Mouse (Mus musculus) stomach, embryonic 16.5 days (tissue): ENCODE measurements around the gene Cnot6l. TPM values are rescaled to one million over a fixed set of nuclear protein-coding genes. Genes with fewer than 3 reads are reported as not detected.
A peak's percentile ranks its signal among the peaks of the same experiment; 100 is the strongest.

ENCODE experiments used
- ATAC-seq: fragments of 200-750 bp; cut with Nextera tagmentation; 2 replicates; pipeline ENCODE4 v1.8.0; 2017; ENCODE audit warnings: moderate number of reproducible peaks, moderate TSS enrichment; ENCODE audit not compliant: insufficient read depth, low FRiP score
- H3K27ac ChIP-seq: fragments of 300-500 bp; sonication (generic); 2 replicates; pipeline ENCODE4 v1.5.1; 2014; ENCODE audit warnings: low read length
- H3K27me3 ChIP-seq: fragments of 300-500 bp; sonication (generic); 2 replicates; pipeline ENCODE4 v1.6.1; 2014; ENCODE audit warnings: low read length, control low read depth, mixed read lengths; ENCODE audit not compliant: control insufficient read depth, insufficient read depth
- H3K36me3 ChIP-seq: fragments of 300-500 bp; sonication (generic); 2 replicates; pipeline ENCODE4 v1.6.1; 2014; ENCODE audit warnings: low read length; ENCODE audit not compliant: control insufficient read depth, insufficient read depth
- H3K4me1 ChIP-seq: fragments of 300-500 bp; sonication (generic); 2 replicates; pipeline ENCODE4 v1.6.1; 2014; ENCODE audit warnings: low read length, control low read depth, mixed read lengths; ENCODE audit not compliant: control insufficient read depth, insufficient read depth
- H3K4me2 ChIP-seq: fragments of 300-500 bp; sonication (generic); 2 replicates; pipeline ENCODE4 v1.6.1; 2014; ENCODE audit warnings: low read depth, low read length, mixed read lengths
- H3K4me3 ChIP-seq: fragments of 300-500 bp; sonication (generic); replicated peaks from 2 replicates; pipeline ENCODE4 v1.5.1; 2014; ENCODE audit warnings: mild to moderate bottlenecking, low read length
- H3K9ac ChIP-seq: fragments of 300-500 bp; sonication (generic); 2 replicates; pipeline ENCODE4 v1.6.1; 2014; ENCODE audit warnings: low read length
- H3K9me3 ChIP-seq: fragments of 300-500 bp; sonication (generic); replicated peaks from 2 replicates; pipeline ENCODE4 v1.6.1; 2016; ENCODE audit warnings: low read length, control low read depth; ENCODE audit not compliant: control insufficient read depth
- WGBS: fragments of 180-500 bp; shearing (Covaris S2); extraction: QIAGEN DNeasy Blood & Tissue Kit; methylation state at CpG from one replicate; pipeline ENCODE4 v1.1.7; 2014; 5-methylcytosine and 5-hydroxymethylcytosine counted together
- polyA plus RNA-seq: library from polyadenylated mRNA; unstranded; fragments of >200 nt; fragmentation: Nextera tagmentation; extraction: Ambion mirVana; gene quantifications from 2 replicates; pipeline ENCODE4 v1.2.1, GENCODE M21; 2015

Gene Cnot6l
- polyA plus RNA-seq, 1 experiment from 2014 or later: 16.1 TPM

DNA sequence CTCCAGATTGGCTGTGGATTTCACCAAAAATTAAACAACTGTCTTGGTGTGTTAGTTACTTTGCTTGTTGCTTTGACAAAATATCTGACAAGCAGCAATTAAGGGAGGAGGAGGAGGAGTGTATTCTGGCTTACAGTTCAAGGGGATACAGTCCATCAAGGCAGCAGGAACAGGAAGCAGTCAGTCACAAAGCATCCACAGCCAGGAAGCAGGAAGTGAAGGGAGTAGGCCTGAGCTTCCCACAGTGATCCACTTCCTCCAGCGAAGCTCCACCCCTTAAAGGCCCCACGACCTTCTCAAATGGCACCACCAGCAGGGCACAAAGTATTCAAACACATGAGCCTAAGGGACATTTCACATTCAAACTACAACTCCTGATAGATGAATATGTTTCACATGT, 2.8 kb upstream of the Cnot6l start:
- peaks cover 3% of the 10 kb centered on the region; the same call in 1 of the 2 replicates for H3K9me3 ChIP-seq
- H3K36me3 ChIP-seq: no peaks in the 10 kb centered on the region
- H3K4me2 ChIP-seq: no peak overlapping the region
- no peak overlapping the region for H3K27ac ChIP-seq
- no peak overlapping the region for H3K4me3 ChIP-seq
- 0 out of 2 replicates have a peak, but pooled peaks cover 5% of the 10 kb centered on the region for H3K4me1 ChIP-seq
- ATAC-seq: no peak
- WGBS: 76% methylated on average over 2 of the region's 2 CpGs
- H3K9ac ChIP-seq: no peak overlapping the region
- no peaks in the 10 kb centered on the region for H3K27me3 ChIP-seq

DNA sequence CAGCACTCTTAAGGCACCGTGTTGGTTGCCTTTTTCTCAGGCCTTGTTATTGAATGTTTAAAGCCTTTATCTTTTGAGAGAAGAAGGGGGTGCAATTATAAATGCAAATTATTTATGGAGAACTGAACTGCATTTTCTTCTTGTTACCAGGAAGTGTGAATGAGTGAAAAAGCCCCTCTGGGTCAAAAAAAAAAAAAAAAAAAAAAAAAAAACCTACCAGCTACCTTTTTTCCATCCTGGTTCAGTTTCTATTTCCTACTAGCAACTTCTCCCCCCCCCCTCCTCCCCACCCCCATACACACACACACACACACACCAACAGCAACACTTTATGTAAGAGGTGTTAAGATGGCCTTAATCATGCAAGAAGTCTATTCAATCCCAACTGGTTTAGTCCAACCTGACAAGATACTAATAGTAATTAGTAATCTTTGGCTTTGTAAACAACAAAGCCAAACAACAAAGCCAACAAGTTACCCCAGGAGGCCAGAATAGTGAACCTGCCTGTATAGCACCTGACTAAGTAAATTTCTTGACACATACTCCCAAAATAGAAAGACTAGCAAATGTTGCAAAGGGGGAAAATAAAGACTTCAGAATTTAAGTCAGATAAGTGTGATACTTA, 463 bp downstream of the Cnot6l start:
- WGBS: 0% methylated on average over 1 of the region's 1 CpGs
- Histone ChIP-seq H3K9me3 (peaks cover 6% of the 10 kb centered on the region; the same call in 1 of the 2 replicates), H3K27me3 (no peaks in the 10 kb centered on the region)

DNA sequence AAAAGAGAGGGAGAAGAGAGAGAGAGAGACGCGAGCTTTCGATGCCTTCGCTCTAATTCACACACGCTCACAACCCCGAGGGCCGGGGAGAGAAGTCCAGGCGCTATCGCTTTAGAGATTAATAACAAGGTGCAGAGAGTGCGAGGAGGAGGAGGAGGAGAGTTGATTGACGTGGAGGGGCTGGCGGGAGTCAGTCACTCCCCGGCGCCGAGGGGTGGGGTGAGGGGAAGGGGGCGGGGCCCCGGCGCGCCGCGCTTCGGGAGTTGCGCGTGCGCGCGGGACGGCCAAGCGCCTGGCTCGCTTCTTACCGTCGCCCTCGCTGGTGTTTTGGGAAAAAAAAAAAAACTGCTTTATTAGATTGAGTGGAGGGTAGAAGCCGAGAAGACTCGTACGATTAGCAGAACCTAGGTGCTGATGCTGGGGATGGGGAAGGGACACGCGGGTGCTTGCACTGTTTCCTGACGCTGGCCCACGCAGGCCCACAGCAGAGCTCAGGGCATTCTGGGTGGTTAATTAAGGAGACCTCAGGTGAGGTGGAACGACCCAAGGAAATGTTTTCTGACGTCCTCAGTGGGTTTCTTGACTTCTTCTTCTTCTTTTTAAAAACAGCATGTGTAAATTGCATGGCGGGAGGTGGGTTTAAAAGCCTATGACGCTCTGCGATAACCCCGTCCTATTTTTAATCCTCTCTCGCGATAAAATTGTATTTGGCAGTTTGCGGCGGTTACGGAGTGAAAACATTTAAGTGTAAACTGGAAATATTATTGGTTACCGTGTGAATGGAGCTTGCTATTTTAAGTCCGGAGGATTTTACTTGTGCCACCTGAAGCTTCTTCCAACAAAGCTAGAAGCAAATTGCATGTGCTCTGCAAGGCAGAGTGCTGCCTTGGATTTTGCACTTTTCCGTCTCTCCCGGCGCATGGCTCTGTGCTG, 1.3 kb downstream of the Cnot6l start:
- Histone ChIP-seq H3K9me3 (peaks cover 6% of the 10 kb centered on the region; the same call in 1 of the 2 replicates), H3K27me3 (no peaks in the 10 kb centered on the region), H3K27ac (peak overlapping the region; percentile 99), H3K4me1 (0 out of 2 replicates have a peak, but pooled peaks cover 8% of the 10 kb centered on the region), H3K36me3 (no peaks in the 10 kb centered on the region), H3K9ac (peak overlapping the region; percentile 98), H3K4me3 (peak overlapping the region; percentile 96), H3K4me2 (peak overlapping the region; percentile 89)
- WGBS: under 1% methylated on average over 55 of the region's 56 CpGs
- peak; percentile 92 for ATAC-seq

More for the DNA sequence above, 463 bp downstream of the Cnot6l start:
- H3K4me1 ChIP-seq: 0 out of 2 replicates have a peak, but pooled peaks cover 8% of the 10 kb centered on the region
- ATAC-seq: no peak
- H3K9ac ChIP-seq: peak overlapping the region; percentile 98
- H3K4me2 ChIP-seq: peak overlapping the region; percentile 66
- no peaks in the 10 kb centered on the region for H3K36me3 ChIP-seq
- H3K4me3 ChIP-seq: peak overlapping the region; percentile 96
- peak overlapping the region; percentile 96 for H3K27ac ChIP-seq

DNA sequence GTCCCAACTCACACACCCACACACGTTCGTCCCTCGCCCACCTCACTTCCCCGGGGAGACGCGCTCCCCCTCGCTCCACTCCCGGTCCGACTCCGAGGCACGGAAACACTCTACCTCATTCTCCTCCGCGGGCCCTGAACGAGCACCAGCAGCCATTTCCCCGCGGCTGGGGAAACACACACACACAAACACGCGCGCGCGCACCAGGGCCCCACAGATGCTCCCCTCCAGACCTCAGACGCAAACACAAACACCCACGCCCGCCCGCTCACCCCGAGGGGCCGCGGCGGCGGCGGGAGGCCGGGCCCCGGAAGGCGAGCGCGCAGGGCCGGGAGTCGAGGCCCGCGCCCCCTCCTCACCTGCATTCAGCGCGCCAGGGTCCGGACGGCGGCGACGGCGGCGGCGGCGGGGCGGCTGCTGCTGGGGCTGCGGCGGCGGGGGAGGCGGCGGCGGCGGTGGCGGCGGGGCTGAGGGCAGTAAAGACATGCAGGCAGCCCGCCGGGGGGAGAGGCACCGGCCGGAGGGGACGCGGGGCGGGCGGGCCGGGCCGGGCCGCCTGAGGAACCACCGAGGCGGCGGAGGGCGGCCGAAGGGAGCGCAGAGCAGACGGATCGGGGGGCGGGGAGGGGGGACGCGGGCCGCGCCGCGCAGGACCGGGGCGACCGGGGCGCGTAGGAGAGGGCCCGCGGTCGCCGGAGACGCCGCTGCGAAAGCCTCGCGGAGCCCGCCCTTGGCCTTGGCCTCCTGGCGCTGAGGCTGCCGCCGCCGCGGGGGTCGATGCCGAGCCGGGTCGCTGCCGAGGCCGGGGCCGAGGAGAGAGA, 2.2 kb downstream of the Cnot6l start:
- H3K9me3 ChIP-seq: peaks cover 5% of the 10 kb centered on the region; the same call in 1 of the 2 replicates

DNA sequence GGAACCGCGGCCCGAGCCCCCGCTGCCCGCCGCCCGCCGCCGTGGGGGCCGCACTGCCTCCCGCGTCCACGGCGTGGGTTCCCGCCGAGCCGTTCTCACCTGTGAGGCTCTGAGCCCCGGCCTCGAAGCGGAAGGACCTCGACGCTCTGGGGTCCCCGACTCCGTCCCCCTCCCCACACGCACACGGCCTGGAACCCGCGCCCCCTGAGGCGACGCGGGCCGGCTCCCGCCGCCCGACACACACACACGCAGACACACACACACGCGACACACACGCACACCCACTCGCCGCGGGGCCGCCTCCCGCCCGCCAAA, 2.8 kb downstream of the Cnot6l start:
- H3K27me3 ChIP-seq: no peaks in the 10 kb centered on the region
- 0 out of 2 replicates have a peak, but pooled peaks cover 8% of the 10 kb centered on the region for H3K4me1 ChIP-seq
- H3K36me3 ChIP-seq: no peaks in the 10 kb centered on the region
- ATAC-seq: peak; percentile 11; the same call in 1 of the 2 replicates
- peak overlapping the region; percentile 98 for H3K9ac ChIP-seq
- H3K4me3 ChIP-seq: peak overlapping the region; percentile 96
- peak overlapping the region; percentile 99 for H3K27ac ChIP-seq
- H3K4me2 ChIP-seq: peak overlapping the region; percentile 89
- under 1% methylated on average over 38 of the region's 45 CpGs for WGBS
- 0 out of 2 replicates have a peak, but pooled peaks cover 3% of the 10 kb centered on the region for H3K9me3 ChIP-seq

More for the DNA sequence above, 2.2 kb downstream of the Cnot6l start:
- 0 out of 2 replicates have a peak, but pooled peaks cover 8% of the 10 kb centered on the region for H3K4me1 ChIP-seq
- no peaks in the 10 kb centered on the region for H3K36me3 ChIP-seq
- peak overlapping the region; percentile 96 for H3K4me3 ChIP-seq
- peak overlapping the region; percentile 99 for H3K27ac ChIP-seq
- H3K27me3 ChIP-seq: no peaks in the 10 kb centered on the region
- peak overlapping the region; percentile 89 for H3K4me2 ChIP-seq
- under 1% methylated on average over 101 of the region's 114 CpGs for WGBS
- peak overlapping the region; percentile 98 for H3K9ac ChIP-seq
- ATAC-seq: peak; percentile 38

DNA sequence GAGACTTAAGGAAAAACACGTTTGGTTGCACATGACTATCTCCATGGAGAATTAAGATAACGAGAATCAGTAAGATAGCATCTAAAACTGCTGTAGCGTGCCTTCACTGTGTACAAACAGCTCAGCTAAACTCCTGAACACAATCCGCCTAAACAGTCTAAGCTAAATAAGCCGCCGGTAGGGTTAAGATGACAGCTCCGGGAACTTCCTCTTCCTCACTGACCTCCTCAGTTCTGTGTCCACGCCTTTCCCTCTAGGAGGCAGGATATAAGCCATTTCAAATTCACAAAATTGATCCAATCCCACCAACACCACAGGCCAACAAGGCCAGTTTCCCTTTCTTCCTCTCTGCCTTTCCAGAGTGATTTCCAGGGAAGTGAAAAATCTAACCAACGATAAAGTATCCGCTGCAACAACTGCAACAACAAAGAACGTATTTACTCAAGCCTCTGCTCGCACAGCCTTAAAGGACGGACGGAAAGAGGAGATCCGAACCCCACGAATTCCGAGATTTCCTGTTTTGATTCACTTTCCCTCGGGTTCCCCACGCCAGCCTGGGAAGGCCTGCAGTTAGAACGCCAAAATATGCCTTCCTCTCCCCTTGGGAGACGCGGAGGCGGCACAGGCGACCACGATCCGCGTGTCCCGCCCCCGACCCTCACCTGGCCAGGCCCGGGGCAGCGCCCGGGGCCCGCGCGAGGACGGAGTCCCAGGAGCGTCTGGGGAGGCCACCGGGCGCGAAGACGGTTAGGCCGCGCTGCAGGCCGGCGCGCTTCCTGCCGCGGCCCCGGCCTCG, 3.3 kb downstream of the Cnot6l start:
- Histone ChIP-seq H3K4me1 (0 out of 2 replicates have a peak, but pooled peaks cover 8% of the 10 kb centered on the region), H3K4me2 (peak overlapping the region; percentile 89), H3K36me3 (no peaks in the 10 kb centered on the region), H3K9me3 (0 out of 2 replicates have a peak, but pooled peaks cover 3% of the 10 kb centered on the region), H3K4me3 (peak overlapping the region; percentile 96), H3K27me3 (no peaks in the 10 kb centered on the region), H3K27ac (peak overlapping the region; percentile 99), H3K9ac (peak overlapping the region; percentile 98)
- 0 out of 2 replicates have a peak, but pooled peaks have one; percentile 11 for ATAC-seq
- WGBS: under 1% methylated on average over 45 of the region's 50 CpGs

DNA sequence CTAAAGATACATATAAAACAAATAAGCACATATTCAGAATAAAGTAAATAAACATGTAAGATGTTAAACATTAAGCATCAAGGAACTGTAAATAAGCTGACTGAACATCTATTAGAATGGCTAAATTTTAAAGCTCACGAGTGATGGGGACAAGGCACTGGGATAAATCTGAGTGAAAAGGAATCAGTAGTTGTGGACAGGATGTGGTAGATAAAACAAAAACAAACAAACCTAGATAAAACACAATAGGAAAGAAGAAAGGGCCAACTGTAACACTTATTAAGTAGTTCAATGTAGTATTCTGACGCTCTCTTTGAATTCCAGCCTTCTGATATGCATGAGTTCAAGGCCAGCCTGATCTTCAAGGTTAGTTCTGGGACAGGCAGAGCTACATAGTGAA, 21.6 kb downstream of the Cnot6l start:
- peaks cover 5% of the 10 kb centered on the region; the same call in 1 of the 2 replicates for H3K4me1 ChIP-seq
- no peak for ATAC-seq
- 64% methylated on average over 2 of the region's 2 CpGs for WGBS

DNA sequence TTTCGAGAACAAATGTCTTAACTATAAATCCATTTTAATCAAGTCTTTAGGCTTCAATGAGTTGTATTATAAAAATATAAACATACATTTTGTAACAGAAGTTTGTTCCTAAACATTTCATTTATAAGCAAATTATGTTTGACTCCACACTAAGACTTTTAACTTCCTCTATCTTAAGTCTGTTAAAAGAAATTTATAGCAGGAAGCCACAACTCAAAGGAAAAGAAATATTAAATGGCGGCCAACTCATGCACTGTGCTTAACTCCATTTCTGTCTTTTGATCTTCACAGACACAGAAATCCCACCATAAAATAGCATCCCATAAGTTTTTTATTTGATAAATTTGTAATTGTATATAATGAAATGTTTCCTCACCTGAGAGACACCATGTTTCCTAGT, 33.3 kb downstream of the Cnot6l start:
- Histone ChIP-seq H3K27me3 (no peaks in the 10 kb centered on the region), H3K36me3 (peaks cover 3% of the 10 kb centered on the region; the same call in 1 of the 2 replicates), H3K4me3 (no peak overlapping the region), H3K4me2 (no peak overlapping the region), H3K9ac (no peak overlapping the region), H3K27ac (no peak overlapping the region), H3K4me1 (peaks cover 5% of the 10 kb centered on the region; the same call in 1 of the 2 replicates), H3K9me3 (no peaks in the 10 kb centered on the region)
- no peak for ATAC-seq
- 80% methylated on average over 2 of the region's 2 CpGs for WGBS

More for the DNA sequence above, 21.6 kb downstream of the Cnot6l start:
- H3K9me3 ChIP-seq: no peaks in the 10 kb centered on the region
- H3K4me3 ChIP-seq: no peak overlapping the region
- no peak overlapping the region for H3K9ac ChIP-seq
- no peaks in the 10 kb centered on the region for H3K36me3 ChIP-seq
- no peak overlapping the region for H3K4me2 ChIP-seq
- H3K27ac ChIP-seq: no peak overlapping the region
- no peaks in the 10 kb centered on the region for H3K27me3 ChIP-seq
